In the genomic region with DNA sequence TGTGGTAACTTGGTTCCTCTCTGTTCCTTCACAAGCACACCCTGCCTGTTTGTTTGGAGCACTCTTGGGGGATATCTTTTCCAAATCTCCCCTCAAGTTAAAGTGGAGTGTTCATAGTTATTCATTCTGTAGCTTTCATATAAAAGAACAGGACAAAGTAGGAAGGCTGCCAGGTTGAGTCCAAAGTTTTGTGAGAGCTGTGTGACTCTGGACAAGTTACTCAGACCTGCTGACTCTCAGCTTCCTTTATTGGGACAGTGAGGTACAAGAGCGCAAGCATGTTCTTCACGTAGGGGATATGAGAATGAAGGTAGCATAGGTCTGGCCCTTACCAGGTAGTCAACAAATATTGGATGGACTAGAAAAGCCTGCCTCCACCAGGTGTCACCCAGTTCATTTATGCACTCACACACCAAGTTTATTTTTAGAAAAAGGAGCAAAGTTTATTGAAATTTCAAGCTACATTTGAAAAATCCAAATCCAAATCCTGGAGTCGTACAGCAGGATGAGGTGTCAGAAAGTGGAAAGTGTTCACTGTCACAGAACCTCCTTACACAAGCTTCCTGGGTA, we compare ENCODE assay signal across 17 mouse cellular contexts.
A peak's percentile ranks its signal among the peaks of the same experiment; 100 is the strongest.
DNase-seq lines count a peak whose midpoint lies in the region; ATAC-seq lines count a peak whose summit lies in the region.
"Had no signal": no experiment of that assay in that cellular context is flagged by ENCODE, and none has a peak within 500 bp of the region (broad histone marks: within the 10 kb centered on the region; RNA-seq: fewer than 3 reads in every experiment).

No protein-coding gene starts in this region.

- peak overlapping the region; percentile 61 for H3K27ac ChIP-seq in intestine, embryonic 16.5 days (ENCODE audit: low read length)
- no peak overlapping the region for H3K27ac ChIP-seq in intestine, embryonic 15.5 days
- H3K27ac ChIP-seq: embryonic facial prominence, embryonic 12.5 days; liver, embryonic 13.5 days; neural tube, embryonic 12.5 days had no signal

- no peak overlapping the region; the same call in 1 of the 2 replicates for H3K4me2 ChIP-seq in intestine, embryonic 16.5 days (ENCODE audit: low read depth, low read length)
- no peak overlapping the region for H3K4me2 ChIP-seq in intestine, embryonic 15.5 days (replicated peaks)
- H3K4me2 ChIP-seq: embryonic facial prominence, embryonic 12.5 days; liver, embryonic 13.5 days; neural tube, embryonic 12.5 days had no signal

- H3K4me1 ChIP-seq in intestine, embryonic 16.5 days (ENCODE audit: control insufficient read depth, insufficient read depth, low read length), result peaks cover 3% of the 10 kb centered on the region; the same call in 1 of the 2 replicates
- 0 out of 2 replicates have a peak, but pooled peaks cover 2% of the 10 kb centered on the region for H3K4me1 ChIP-seq in intestine, embryonic 15.5 days (replicated peaks)
- H3K4me1 ChIP-seq in megakaryocyte, embryonic 14.5 days, result peaks cover 66% of the 10 kb centered on the region
- H3K4me1 ChIP-seq: embryonic facial prominence, embryonic 12.5 days; neural tube, embryonic 12.5 days had no signal

- H3K9me3 ChIP-seq in intestine, embryonic 16.5 days (ENCODE audit: control insufficient read depth, low read length), result no peaks in the 10 kb centered on the region
- no peaks in the 10 kb centered on the region for H3K9me3 ChIP-seq in intestine, embryonic 15.5 days
- no peaks in the 10 kb centered on the region for H3K9me3 ChIP-seq in megakaryocyte, embryonic 14.5 days
- H3K9me3 ChIP-seq: embryonic facial prominence, embryonic 12.5 days; liver, embryonic 13.5 days; neural tube, embryonic 12.5 days had no signal

- no peak overlapping the region for H3K4me3 ChIP-seq in intestine, embryonic 16.5 days (ENCODE audit: low read length)
- H3K4me3 ChIP-seq in intestine, embryonic 15.5 days (replicated peaks), result no peak overlapping the region
- peak overlapping the region; percentile 21 for H3K4me3 ChIP-seq in megakaryocyte, embryonic 14.5 days (replicated peaks)
- H3K4me3 ChIP-seq: embryonic facial prominence, embryonic 12.5 days; liver, embryonic 13.5 days; neural tube, embryonic 12.5 days had no signal

- H3K36me3 ChIP-seq in intestine, embryonic 16.5 days (ENCODE audit: control insufficient read depth, insufficient read depth, low read length), result no peaks in the 10 kb centered on the region
- H3K36me3 ChIP-seq in intestine, embryonic 15.5 days, result no peaks in the 10 kb centered on the region
- peaks cover 29% of the 10 kb centered on the region for H3K36me3 ChIP-seq in megakaryocyte, embryonic 14.5 days (replicated peaks; ENCODE audit: low read length)
- H3K36me3 ChIP-seq: neural tube, embryonic 12.5 days had no signal

- peak; percentile 29 for DNase-seq in CD4-positive, CD25-positive, alpha-beta regulatory T cell, adult 2 months (ENCODE audit: low read depth, low spot score)
- no peak for DNase-seq in adrenal gland, adult 2 months
- no peak for DNase-seq in c-Kit-positive CD71-positive TER-119-positive erythroid progenitor cells, embryonic 14.5 days (ENCODE audit: low spot score)
- DNase-seq: cerebellum, adult 18-20 months; gastrocnemius, postnatal 25 days; kidney, postnatal 4 days; liver, embryonic 13.5 days; right cerebral cortex, postnatal 25 days had no signal

- no peaks in the 10 kb centered on the region for H3K27me3 ChIP-seq in intestine, embryonic 16.5 days (replicated peaks; ENCODE audit: control insufficient read depth, insufficient read depth, low read length)
- no peaks in the 10 kb centered on the region; the same call in 1 of the 2 replicates for H3K27me3 ChIP-seq in intestine, embryonic 15.5 days (replicated peaks)
- H3K27me3 ChIP-seq in megakaryocyte, embryonic 14.5 days (replicated peaks), result peaks cover 7% of the 10 kb centered on the region
- H3K27me3 ChIP-seq: liver, embryonic 13.5 days had no signal

- ATAC-seq in CD4-positive, CD25-positive, alpha-beta regulatory T cell, adult 4 months, result no peak
- no peak for ATAC-seq in intestine, embryonic 16.5 days
- ATAC-seq in intestine, embryonic 15.5 days, result no peak
- ATAC-seq in megakaryocyte, adult 5-6 weeks (ENCODE audit: poor library complexity, severe bottlenecking), result no peak
- ATAC-seq: inflammation-experienced regulatory T-cells, adult 6 months; midbrain, embryonic 16.5 days had no signal

- WGBS in intestine, embryonic 16.5 days, result 82% methylated on average over 3 of the region's 3 CpGs
- 83% methylated on average over 3 of the region's 3 CpGs for WGBS in intestine, embryonic 15.5 days

- no peak overlapping the region for H3K9ac ChIP-seq in intestine, embryonic 16.5 days (ENCODE audit: low read depth, low read length)
- no peak overlapping the region for H3K9ac ChIP-seq in intestine, embryonic 15.5 days
- H3K9ac ChIP-seq: embryonic facial prominence, embryonic 12.5 days; liver, embryonic 13.5 days; neural tube, embryonic 12.5 days had no signal
